In the genomic region with DNA sequence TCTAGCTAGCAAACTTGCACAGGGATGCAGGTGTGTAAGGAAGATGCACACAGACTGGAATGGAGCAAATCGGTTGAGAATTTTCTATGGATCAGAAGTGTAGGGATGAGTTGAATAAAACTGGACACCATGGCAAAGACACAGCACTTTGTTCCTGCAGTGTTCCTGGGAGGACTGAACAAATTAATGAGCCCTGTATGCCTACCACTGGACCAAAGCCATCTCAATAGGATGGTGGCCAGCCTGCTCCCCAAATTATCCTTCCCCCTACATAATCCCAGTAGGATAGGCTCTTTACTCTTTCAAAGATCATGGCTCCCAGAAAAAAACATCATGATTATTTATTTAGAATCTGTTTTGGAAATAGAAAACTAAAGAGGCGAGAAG, we compare ENCODE assay signal across 15 mouse cellular contexts.
DNase-seq lines count a peak whose midpoint lies in the region; ATAC-seq and TF ChIP-seq lines count a peak whose summit lies in the region.
"Had no signal": no experiment of that assay in that cellular context is flagged by ENCODE, and none has a peak within 500 bp of the region (broad histone marks: within the 10 kb centered on the region; RNA-seq: fewer than 3 reads in every experiment).

No protein-coding gene starts in this region.

- no peak for ATAC-seq in hindbrain, embryonic 15.5 days (ENCODE audit: low FRiP score, low read depth)
- no peak for ATAC-seq in hindbrain, embryonic 11.5 days (ENCODE audit: low FRiP score)
- peak; percentile 16; the same call in 1 of the 2 replicates for ATAC-seq in forebrain, embryonic 12.5 days (ENCODE audit: low FRiP score)
- no peak for ATAC-seq in midbrain, postnatal 0 days (ENCODE audit: low FRiP score)
- ATAC-seq in stomach, postnatal 0 days (ENCODE audit: low FRiP score, low TSS enrichment) = no peak
- ATAC-seq: inflammation-experienced regulatory T-cells, adult 6 months had no signal

- H3K36me3 ChIP-seq in hindbrain, embryonic 15.5 days = no peaks in the 10 kb centered on the region
- no peaks in the 10 kb centered on the region for H3K36me3 ChIP-seq in hindbrain, embryonic 11.5 days (ENCODE audit: control insufficient read depth, insufficient read depth, low read length)
- no peaks in the 10 kb centered on the region for H3K36me3 ChIP-seq in forebrain, embryonic 12.5 days (replicated peaks)
- no peaks in the 10 kb centered on the region for H3K36me3 ChIP-seq in midbrain, postnatal 0 days (ENCODE audit: insufficient read depth, low read length)
- H3K36me3 ChIP-seq in stomach, postnatal 0 days (ENCODE audit: control insufficient read depth, insufficient read depth, low read length) = no peaks in the 10 kb centered on the region
- H3K36me3 ChIP-seq: G1E; kidney, embryonic 15.5 days; limb, embryonic 10.5 days; liver, embryonic 13.5 days had no signal

- TF ChIP-seq EP300 in stomach, postnatal 0 days (optimal IDR thresholded peaks at IDR 0.05) = no peak

- DNase-seq in hindbrain, embryonic 11.5 days (ENCODE audit: low spot score) = no peak
- peak; percentile 57 for DNase-seq in cerebellum, adult 8-10 months
- no peak for DNase-seq in midbrain, postnatal 0 days (ENCODE audit: low spot score)
- DNase-seq in layer of hippocampus, adult 9-11 months = no peak
- DNase-seq in stomach, postnatal 0 days (ENCODE audit: low spot score) = no peak
- DNase-seq: adrenal gland, postnatal 25 days; liver, embryonic 13.5 days; lung, postnatal 10 days; thymus, adult 18-20 months had no signal

- H3K4me3 ChIP-seq in hindbrain, embryonic 15.5 days = no peak overlapping the region
- no peak overlapping the region for H3K4me3 ChIP-seq in hindbrain, embryonic 11.5 days (ENCODE audit: low read depth, low read length)
- H3K4me3 ChIP-seq in forebrain, embryonic 12.5 days (replicated peaks) = no peak overlapping the region
- no peak overlapping the region for H3K4me3 ChIP-seq in midbrain, postnatal 0 days (ENCODE audit: low read depth, low read length)
- no peak overlapping the region for H3K4me3 ChIP-seq in stomach, postnatal 0 days (ENCODE audit: low read depth, low read length)
- H3K4me3 ChIP-seq: kidney, embryonic 15.5 days; limb, embryonic 10.5 days; liver, embryonic 13.5 days had no signal

- H3K9ac ChIP-seq in hindbrain, embryonic 15.5 days = no peak overlapping the region
- no peak overlapping the region for H3K9ac ChIP-seq in hindbrain, embryonic 11.5 days (ENCODE audit: low read depth, low read length)
- H3K9ac ChIP-seq in forebrain, embryonic 12.5 days = no peak overlapping the region
- no peak overlapping the region for H3K9ac ChIP-seq in midbrain, postnatal 0 days (replicated peaks; ENCODE audit: low read length, poor library complexity, severe bottlenecking)
- no peak overlapping the region for H3K9ac ChIP-seq in stomach, postnatal 0 days (ENCODE audit: low read length)
- H3K9ac ChIP-seq: kidney, embryonic 15.5 days; liver, embryonic 13.5 days had no signal

- peak overlapping the region; percentile 26; the same call in 1 of the 2 replicates for H3K4me2 ChIP-seq in hindbrain, embryonic 15.5 days
- H3K4me2 ChIP-seq in hindbrain, embryonic 11.5 days (replicated peaks; ENCODE audit: low read depth, low read length) = no peak overlapping the region
- peak overlapping the region; percentile 30 for H3K4me2 ChIP-seq in forebrain, embryonic 12.5 days
- no peak overlapping the region for H3K4me2 ChIP-seq in midbrain, postnatal 0 days (ENCODE audit: low read depth, low read length, poor library complexity, severe bottlenecking)
- no peak overlapping the region for H3K4me2 ChIP-seq in stomach, postnatal 0 days (replicated peaks; ENCODE audit: low read depth)
- H3K4me2 ChIP-seq: kidney, embryonic 15.5 days; liver, embryonic 13.5 days had no signal

- H3K27me3 ChIP-seq in hindbrain, embryonic 15.5 days = no peaks in the 10 kb centered on the region
- no peaks in the 10 kb centered on the region for H3K27me3 ChIP-seq in hindbrain, embryonic 11.5 days (ENCODE audit: control insufficient read depth, insufficient read depth, low read length)
- no peaks in the 10 kb centered on the region for H3K27me3 ChIP-seq in forebrain, embryonic 12.5 days
- no peaks in the 10 kb centered on the region for H3K27me3 ChIP-seq in midbrain, postnatal 0 days (ENCODE audit: insufficient read depth, low read length)
- no peaks in the 10 kb centered on the region for H3K27me3 ChIP-seq in stomach, postnatal 0 days (ENCODE audit: control insufficient read depth, insufficient read depth, low read length)
- H3K27me3 ChIP-seq: kidney, embryonic 15.5 days; liver, embryonic 13.5 days had no signal

- H3K4me1 ChIP-seq in hindbrain, embryonic 15.5 days (replicated peaks) = peaks cover 18% of the 10 kb centered on the region
- peaks cover 2% of the 10 kb centered on the region; the same call in 1 of the 2 replicates for H3K4me1 ChIP-seq in hindbrain, embryonic 11.5 days (replicated peaks; ENCODE audit: control insufficient read depth, insufficient read depth, low read length)
- H3K4me1 ChIP-seq in forebrain, embryonic 12.5 days = peaks cover 24% of the 10 kb centered on the region; the same call in 1 of the 2 replicates
- no peaks in the 10 kb centered on the region for H3K4me1 ChIP-seq in midbrain, postnatal 0 days (ENCODE audit: insufficient read depth, low read length)
- no peaks in the 10 kb centered on the region for H3K4me1 ChIP-seq in stomach, postnatal 0 days (replicated peaks; ENCODE audit: control insufficient read depth, insufficient read depth)
- H3K4me1 ChIP-seq: kidney, embryonic 15.5 days; limb, embryonic 10.5 days; liver, embryonic 13.5 days had no signal

- 58% methylated on average over 2 of the region's 2 CpGs for WGBS in hindbrain, embryonic 15.5 days
- WGBS in hindbrain, embryonic 11.5 days = 91% methylated on average over 2 of the region's 2 CpGs
- 57% methylated on average over 2 of the region's 2 CpGs for WGBS in forebrain, embryonic 12.5 days
- WGBS in midbrain, postnatal 0 days = 55% methylated on average over 2 of the region's 2 CpGs
- WGBS in stomach, postnatal 0 days = 73% methylated on average over 2 of the region's 2 CpGs

- no peaks in the 10 kb centered on the region for H3K9me3 ChIP-seq in hindbrain, embryonic 15.5 days
- H3K9me3 ChIP-seq in hindbrain, embryonic 11.5 days (ENCODE audit: control insufficient read depth, low read length) = no peaks in the 10 kb centered on the region
- no peaks in the 10 kb centered on the region for H3K9me3 ChIP-seq in forebrain, embryonic 12.5 days
- no peaks in the 10 kb centered on the region for H3K9me3 ChIP-seq in midbrain, postnatal 0 days (ENCODE audit: low read length)
- no peaks in the 10 kb centered on the region for H3K9me3 ChIP-seq in stomach, postnatal 0 days (ENCODE audit: control insufficient read depth, low read length)
- H3K9me3 ChIP-seq: kidney, embryonic 15.5 days; limb, embryonic 10.5 days; liver, embryonic 13.5 days had no signal

- no peak for TF ChIP-seq CTCF in midbrain, postnatal 0 days (IDR thresholded peaks at IDR 0.05)
- TF ChIP-seq CTCF in stomach, postnatal 0 days (IDR thresholded peaks at IDR 0.05; ENCODE audit: low read depth) = no peak

- peak overlapping the region; percentile 81 for H3K27ac ChIP-seq in hindbrain, embryonic 15.5 days (replicated peaks)
- H3K27ac ChIP-seq in hindbrain, embryonic 11.5 days (ENCODE audit: low read depth, low read length) = no peak overlapping the region
- H3K27ac ChIP-seq in forebrain, embryonic 12.5 days = peak overlapping the region; percentile 86
- peak overlapping the region; percentile 71 for H3K27ac ChIP-seq in midbrain, postnatal 0 days (ENCODE audit: low read depth, low read length)
- H3K27ac ChIP-seq in stomach, postnatal 0 days (replicated peaks) = no peak overlapping the region
- H3K27ac ChIP-seq: kidney, embryonic 15.5 days; limb, embryonic 10.5 days; liver, embryonic 13.5 days had no signal

Comparison
In these comparisons a context has a peak if more than half of its experiments do, and no peak if none do; other contexts are left out.
1. H3K27ac ChIP-seq: peak in hindbrain, embryonic 15.5 days (single experiment), forebrain, embryonic 12.5 days (single experiment) and midbrain, postnatal 0 days (single experiment); none in hindbrain, embryonic 11.5 days (single experiment) and stomach, postnatal 0 days (single experiment).
2. H3K4me2 ChIP-seq: peak in hindbrain, embryonic 15.5 days (single experiment) and forebrain, embryonic 12.5 days (single experiment); none in hindbrain, embryonic 11.5 days (single experiment), midbrain, postnatal 0 days (single experiment) and stomach, postnatal 0 days (single experiment).